Mouse (Mus musculus): Measurements from ENCODE around the gene Fxyd3. TPM values are rescaled to one million over a fixed set of nuclear protein-coding genes. Genes with fewer than 3 reads are reported as not detected.

Fxyd3 gene
- polyA plus RNA-seq (2012; ENCODE audit: insufficient read depth, insufficient read length, missing spikeins): 0.91 TPM in 1 of 2 replicates, not detected in the other

DNA sequence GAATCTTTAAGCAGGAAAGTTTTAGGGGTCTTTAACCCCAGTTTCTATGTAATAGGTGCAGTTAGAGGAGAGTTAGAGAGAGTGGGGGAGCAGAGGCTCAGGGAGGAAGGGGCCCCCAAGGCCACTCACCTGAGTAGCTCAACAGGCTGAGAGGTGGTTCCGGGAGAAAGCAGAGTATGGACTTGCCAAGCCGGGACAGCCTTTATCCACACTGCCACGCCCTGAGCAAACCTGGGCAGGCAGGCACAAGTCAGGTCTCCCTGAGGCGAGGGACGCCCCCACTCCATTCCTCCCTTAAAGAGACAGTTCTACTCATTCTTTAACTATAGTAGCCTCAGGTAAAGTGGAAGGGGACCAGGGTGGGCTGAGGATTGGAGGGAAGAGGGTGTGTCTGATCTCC lies at the start of gene Fxyd3:
Fxyd3 (minus strand) TSS at position 213 of the 400 bp plus-strand sequence.
- Histone ChIP-seq H3K4me3 (ENCODE audit: insufficient read depth, low read length) (no peak within 1 kb of the TSS), H3K4me1 (ENCODE audit: control insufficient read depth, insufficient read depth, low read length) (no peaks in the 10 kb centered on the region), H3K27ac (ENCODE audit: insufficient read depth, low read depth, low read length) (no peak within 1 kb of the TSS)
- TF ChIP-seq CTCF (IDR thresholded peaks at IDR 0.05; ENCODE audit: low read depth, low read length) (no peak), POLR2A (IDR thresholded peaks at IDR 0.05; ENCODE audit: borderline replicate concordance, low read depth, low read length) (no peak)

DNA sequence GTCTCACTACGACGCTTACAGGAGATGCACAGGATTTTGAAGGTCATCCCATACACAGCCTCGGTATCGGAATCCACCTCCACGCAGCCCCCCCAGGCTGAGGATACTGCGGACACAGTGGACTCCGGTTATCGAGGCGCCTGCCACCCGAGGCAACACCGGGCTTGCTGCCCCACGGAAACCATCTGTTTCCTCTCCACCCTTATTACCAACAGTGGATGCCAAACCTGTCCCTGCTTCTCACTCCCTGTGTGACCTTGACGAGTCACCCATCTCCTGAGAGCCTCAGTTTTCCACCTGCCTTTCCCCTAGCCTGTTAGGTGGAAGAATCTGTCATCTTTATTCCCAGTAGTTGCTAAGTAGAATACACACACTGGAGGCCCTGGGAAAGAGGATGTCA lies 48.6 kb upstream of the Fxyd3 start:
- Histone ChIP-seq H3K4me1 (ENCODE audit: control insufficient read depth, insufficient read depth, low read length) (peaks cover 3% of the 10 kb centered on the region), H3K4me3 (ENCODE audit: insufficient read depth, low read length) (no peak overlapping the region), H3K27ac (ENCODE audit: insufficient read depth, low read depth, low read length) (no peak overlapping the region)
- TF ChIP-seq CTCF (IDR thresholded peaks at IDR 0.05; ENCODE audit: low read depth, low read length) (no peak), POLR2A (IDR thresholded peaks at IDR 0.05; ENCODE audit: borderline replicate concordance, low read depth, low read length) (no peak)

DNA sequence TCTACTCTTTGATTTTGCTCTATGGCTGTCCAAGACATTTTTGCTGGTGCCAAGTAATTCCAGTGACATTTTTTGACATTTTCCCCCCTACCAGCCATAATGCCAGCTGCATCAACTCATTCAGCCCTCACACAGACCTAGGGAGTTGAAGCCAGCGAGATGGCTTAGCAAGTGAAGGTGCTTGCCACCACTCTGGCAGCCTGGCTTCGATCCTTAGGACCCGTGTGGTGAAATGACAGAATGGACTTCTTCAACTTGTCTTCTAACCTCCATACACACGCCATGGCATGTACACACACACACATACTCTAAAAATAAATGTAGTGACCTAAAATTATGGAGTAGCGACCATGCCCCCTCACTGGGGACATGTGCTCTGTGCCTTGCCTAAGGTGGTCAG lies 47.9 kb upstream of the Fxyd3 start:
- no peak overlapping the region for H3K4me3 ChIP-seq (ENCODE audit: insufficient read depth, low read length)
- peaks cover 3% of the 10 kb centered on the region for H3K4me1 ChIP-seq (ENCODE audit: control insufficient read depth, insufficient read depth, low read length)
- no peak overlapping the region for H3K27ac ChIP-seq (ENCODE audit: insufficient read depth, low read depth, low read length)
- TF ChIP-seq POLR2A (IDR thresholded peaks at IDR 0.05; ENCODE audit: borderline replicate concordance, low read depth, low read length) (no peak), CTCF (IDR thresholded peaks at IDR 0.05; ENCODE audit: low read depth, low read length) (no peak)

DNA sequence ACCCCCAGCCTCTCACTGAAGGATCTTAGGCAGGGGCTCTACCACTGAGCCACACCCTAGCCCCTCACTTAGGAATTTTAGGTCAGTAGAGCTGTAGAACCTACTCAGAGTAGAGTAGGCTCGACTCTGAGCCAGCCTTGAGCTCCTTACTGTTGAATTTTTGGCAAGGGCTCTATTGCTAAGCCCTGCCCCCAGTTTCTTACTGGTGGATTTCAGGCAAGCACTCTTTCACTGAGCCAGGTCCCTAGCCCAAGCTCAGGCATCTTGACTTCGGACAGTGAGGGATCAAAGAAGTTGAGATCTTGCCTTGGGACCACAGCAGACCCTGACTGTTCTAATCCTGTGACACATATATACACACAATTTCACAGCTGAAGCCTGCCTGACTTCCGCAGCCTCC lies 47.2 kb upstream of the Fxyd3 start:
- Histone ChIP-seq H3K27ac (ENCODE audit: insufficient read depth, low read depth, low read length) (no peak overlapping the region), H3K4me3 (ENCODE audit: insufficient read depth, low read length) (no peak overlapping the region), H3K4me1 (ENCODE audit: control insufficient read depth, insufficient read depth, low read length) (peaks cover 3% of the 10 kb centered on the region)
- TF ChIP-seq POLR2A (IDR thresholded peaks at IDR 0.05; ENCODE audit: borderline replicate concordance, low read depth, low read length) (no peak), CTCF (IDR thresholded peaks at IDR 0.05; ENCODE audit: low read depth, low read length) (no peak)

DNA sequence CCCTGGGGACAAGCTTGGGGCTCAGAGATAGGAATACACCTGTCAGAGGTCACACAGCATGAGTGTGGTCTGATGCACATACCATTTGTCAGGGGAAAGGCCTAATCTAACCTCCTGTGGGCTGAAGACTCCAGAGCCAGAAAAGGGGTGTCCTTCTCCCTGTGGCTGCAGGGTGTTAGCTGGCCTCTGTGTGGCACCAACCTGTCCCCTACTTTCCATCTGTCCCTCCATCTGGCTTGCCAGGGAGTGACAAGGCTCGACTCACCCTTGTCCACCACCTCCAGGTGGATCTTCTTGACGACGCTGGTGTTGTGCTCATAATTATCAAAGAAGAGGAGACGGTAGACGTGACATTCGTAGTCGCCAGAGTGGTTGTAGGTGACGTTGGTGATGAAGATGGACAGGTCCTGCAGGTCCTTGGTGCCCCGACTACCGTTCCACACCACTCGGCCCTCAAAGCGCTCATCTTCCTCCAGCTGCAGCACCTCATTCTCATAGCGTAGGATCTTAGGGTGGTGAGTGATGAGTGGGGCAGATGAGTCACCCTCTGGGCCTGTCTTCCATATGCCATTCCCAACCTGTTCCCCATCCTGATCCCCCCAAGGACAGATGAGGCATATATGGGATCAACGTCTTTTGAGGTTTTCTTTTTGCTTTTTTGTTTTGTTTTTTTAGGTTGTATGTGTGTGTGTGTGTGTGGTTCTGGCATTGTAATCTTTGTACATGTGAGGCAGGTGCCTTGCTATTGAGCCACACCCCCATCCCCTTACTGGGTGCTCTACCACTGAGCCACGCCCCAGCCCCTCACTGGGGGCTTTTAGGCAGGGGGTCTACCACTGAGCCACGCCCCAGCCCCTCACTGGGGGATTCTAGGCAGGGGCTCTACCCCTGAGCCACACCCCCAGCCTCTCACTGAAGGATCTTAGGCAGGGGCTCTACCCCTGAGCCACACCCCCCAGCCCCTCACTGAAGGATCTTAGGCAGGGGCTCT lies 46.4 kb upstream of the Fxyd3 start:
- Histone ChIP-seq H3K4me1 (ENCODE audit: control insufficient read depth, insufficient read depth, low read length) (peaks cover 3% of the 10 kb centered on the region), H3K4me3 (ENCODE audit: insufficient read depth, low read length) (no peak overlapping the region), H3K27ac (ENCODE audit: insufficient read depth, low read depth, low read length) (no peak overlapping the region)
- TF ChIP-seq CTCF (IDR thresholded peaks at IDR 0.05; ENCODE audit: low read depth, low read length) (no peak), POLR2A (IDR thresholded peaks at IDR 0.05; ENCODE audit: borderline replicate concordance, low read depth, low read length) (no peak)

DNA sequence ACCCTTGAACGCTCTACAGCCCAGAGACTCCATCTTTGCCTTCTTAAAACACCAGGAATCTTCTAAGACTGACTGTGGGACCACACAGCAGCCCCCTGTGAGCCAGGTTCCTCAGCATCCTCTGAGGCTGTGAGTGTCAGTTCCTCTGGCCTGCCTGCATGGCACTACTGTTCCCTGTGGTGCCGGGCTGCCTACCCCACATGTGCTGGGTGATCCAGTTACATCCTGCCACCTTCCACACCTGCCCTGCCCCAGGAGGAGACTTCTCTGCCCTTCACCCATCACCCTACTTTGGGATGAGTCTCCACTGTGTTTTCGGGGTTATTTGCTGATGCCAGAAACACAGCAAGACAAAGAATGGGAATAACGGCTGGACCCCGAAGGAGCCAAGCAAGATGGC lies 43.1 kb upstream of the Fxyd3 start:
- Histone ChIP-seq H3K27ac (ENCODE audit: insufficient read depth, low read depth, low read length) (no peak overlapping the region), H3K4me3 (ENCODE audit: insufficient read depth, low read length) (no peak overlapping the region), H3K4me1 (ENCODE audit: control insufficient read depth, insufficient read depth, low read length) (no peaks in the 10 kb centered on the region)
- TF ChIP-seq POLR2A (IDR thresholded peaks at IDR 0.05; ENCODE audit: borderline replicate concordance, low read depth, low read length) (no peak), CTCF (IDR thresholded peaks at IDR 0.05; ENCODE audit: low read depth, low read length) (no peak)

DNA sequence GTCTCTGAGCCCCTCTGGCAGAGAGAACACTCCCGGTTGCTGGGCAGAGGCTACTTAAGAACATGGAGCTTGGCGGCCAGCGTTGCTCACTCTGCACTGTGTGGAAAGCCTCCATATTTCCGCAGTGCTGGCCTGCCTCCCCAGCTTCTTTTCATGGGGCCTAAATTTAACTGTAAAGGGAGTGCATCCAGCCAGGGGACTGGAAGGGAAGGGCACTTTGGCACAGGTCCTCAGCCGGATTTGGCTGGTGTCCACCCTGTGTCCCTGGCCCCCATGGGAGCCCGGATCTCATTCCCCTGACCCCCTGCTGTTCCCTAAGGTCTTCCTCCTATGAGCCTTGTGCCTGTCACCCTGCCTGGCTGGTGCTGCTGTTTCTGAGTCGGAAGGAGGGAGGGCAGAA lies 42.0 kb upstream of the Fxyd3 start:
- H3K4me1 ChIP-seq (ENCODE audit: control insufficient read depth, insufficient read depth, low read length): no peaks in the 10 kb centered on the region
- no peak for TF ChIP-seq CTCF (IDR thresholded peaks at IDR 0.05; ENCODE audit: low read depth, low read length)
- no peak for TF ChIP-seq POLR2A (IDR thresholded peaks at IDR 0.05; ENCODE audit: borderline replicate concordance, low read depth, low read length)
- H3K4me3 ChIP-seq (ENCODE audit: insufficient read depth, low read length): no peak overlapping the region
- no peak overlapping the region for H3K27ac ChIP-seq (ENCODE audit: insufficient read depth, low read depth, low read length)

DNA sequence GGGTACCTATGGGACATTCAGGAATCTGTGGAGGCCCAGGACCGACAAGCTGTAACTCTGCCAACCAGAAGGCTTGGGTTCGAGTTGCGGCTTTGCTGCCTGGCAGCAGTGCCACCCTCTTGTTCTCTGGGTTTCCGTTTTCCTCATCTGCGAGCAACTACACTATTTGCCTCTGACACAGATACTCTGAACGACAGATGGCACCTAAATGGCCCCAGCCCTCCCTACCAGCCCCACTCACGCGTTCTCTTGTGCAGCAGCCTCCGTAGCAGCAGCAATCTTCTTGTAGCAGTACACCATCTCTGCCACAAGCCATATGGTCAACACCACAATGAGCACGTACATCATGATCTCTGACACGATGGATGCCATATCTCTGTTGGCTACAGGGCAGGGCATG lies 41.0 kb upstream of the Fxyd3 start:
- Histone ChIP-seq H3K4me1 (ENCODE audit: control insufficient read depth, insufficient read depth, low read length) (no peaks in the 10 kb centered on the region), H3K4me3 (ENCODE audit: insufficient read depth, low read length) (no peak overlapping the region), H3K27ac (ENCODE audit: insufficient read depth, low read depth, low read length) (no peak overlapping the region)
- TF ChIP-seq CTCF (IDR thresholded peaks at IDR 0.05; ENCODE audit: low read depth, low read length): no peak
- TF ChIP-seq POLR2A (IDR thresholded peaks at IDR 0.05; ENCODE audit: borderline replicate concordance, low read depth, low read length): no peak

DNA sequence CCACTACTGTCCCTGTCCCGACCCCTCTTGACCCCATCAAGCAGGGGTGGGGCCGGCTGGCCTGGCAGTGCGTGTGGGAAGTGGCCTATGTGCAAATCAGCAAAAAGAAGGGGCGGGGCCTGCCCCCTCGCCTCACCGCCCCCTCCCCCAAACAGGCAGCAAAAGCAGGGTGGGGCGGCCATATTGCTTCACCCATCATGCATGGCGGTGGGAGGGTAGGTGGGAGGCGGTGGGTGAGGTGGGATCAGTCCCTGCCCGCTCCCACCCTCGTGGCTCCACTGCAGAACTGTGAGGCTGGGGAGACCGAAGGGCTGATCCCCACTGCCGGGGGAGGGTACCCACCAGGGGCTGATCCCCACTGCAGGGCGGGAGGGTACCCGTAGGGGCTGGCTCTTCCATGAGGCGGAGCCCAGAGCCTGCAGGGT lies 40.2 kb upstream of the Fxyd3 start:
- H3K27ac ChIP-seq (ENCODE audit: insufficient read depth, low read depth, low read length): no peak overlapping the region
- H3K4me3 ChIP-seq (ENCODE audit: insufficient read depth, low read length): no peak overlapping the region
- H3K4me1 ChIP-seq (ENCODE audit: control insufficient read depth, insufficient read depth, low read length): peaks cover 3% of the 10 kb centered on the region
- no peak for TF ChIP-seq CTCF (IDR thresholded peaks at IDR 0.05; ENCODE audit: low read depth, low read length)

DNA sequence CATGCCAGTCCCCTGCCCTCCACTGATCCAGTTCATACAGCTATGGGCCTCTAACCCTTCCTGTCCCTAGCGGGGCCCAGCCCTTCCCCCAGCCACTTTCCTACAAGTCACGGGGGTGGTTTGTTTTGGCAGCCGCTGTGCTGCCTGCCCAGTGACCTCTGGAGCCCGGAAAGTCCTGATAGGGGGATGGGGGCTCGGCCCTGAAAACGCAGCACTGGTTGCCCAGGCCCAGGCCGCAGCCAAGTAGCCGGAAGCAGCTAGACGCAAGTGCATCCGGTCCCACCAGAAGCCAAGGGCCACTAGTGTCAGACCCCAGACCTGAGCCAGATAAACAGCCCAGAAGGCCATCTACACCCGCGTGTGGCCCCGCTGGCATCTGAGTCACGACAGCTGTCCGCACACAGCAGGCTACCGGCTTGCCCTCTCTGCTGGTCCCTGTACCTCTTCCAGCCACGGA lies 39.1 kb upstream of the Fxyd3 start:
- Histone ChIP-seq H3K4me1 (ENCODE audit: control insufficient read depth, insufficient read depth, low read length) (peaks cover 13% of the 10 kb centered on the region), H3K4me3 (ENCODE audit: insufficient read depth, low read length) (no peak overlapping the region), H3K27ac (ENCODE audit: insufficient read depth, low read depth, low read length) (peak overlapping the region; percentile 45)
- TF ChIP-seq CTCF (IDR thresholded peaks at IDR 0.05; ENCODE audit: low read depth, low read length): no peak
- TF ChIP-seq POLR2A (IDR thresholded peaks at IDR 0.05; ENCODE audit: borderline replicate concordance, low read depth, low read length): no peak

All from bone marrow macrophage, adult 2 months (primary cell).